Mouse (Mus musculus): ENCODE measurements around the gene Accsl. TPM values are rescaled to one million over a fixed set of nuclear protein-coding genes. Genes with fewer than 3 reads are reported as not detected.

Accsl gene
- total and polyA plus RNA-seq, 3 experiments: 0.30 to 0.63 TPM; not detected in 1

GRCm38 (mm10) chr2:93888366-93888765, 19.4 kb upstream of the Accsl start:
- no peaks in the 10 kb centered on the region for H3K36me3 ChIP-seq (replicated peaks in 1 of 2; ENCODE audit: control insufficient read depth in 1 of 2, insufficient read depth in 1 of 2, low read length in 1 of 2)
- H3K79me2 ChIP-seq (replicated peaks; ENCODE audit: control insufficient read depth, extremely low read depth, insufficient read depth, poor library complexity, severe bottlenecking): no peaks in the 10 kb centered on the region
- in situ Hi-C loops (cut with MboI; ENCODE audit: low pct_ligation_motif_present, low pct_unique_long_range_greater_than_20kb, low sequenced_read_pairs): no loop called here
- peaks cover 6 to 10% of the 10 kb centered on the region in 2 experiments; a peak in 2 of 4 replicates for H3K4me1 ChIP-seq (ENCODE audit: control insufficient read depth in 1 of 2, insufficient read depth in 2 of 2)
- H3K4me2 ChIP-seq (ENCODE audit: insufficient read depth, low read depth, poor library complexity, severe bottlenecking): no peak overlapping the region
- H3K9me3 ChIP-seq (replicated peaks; ENCODE audit: low read length): no peaks in the 10 kb centered on the region
- DNase-seq (ENCODE audit: extremely low read depth): no peak
- H3K9ac ChIP-seq (ENCODE audit: insufficient read depth, low read depth): no peak overlapping the region
- no peak for TF ChIP-seq CHD1 (IDR thresholded peaks at IDR 0.05; ENCODE audit: low read depth, low read length)
- dilution Hi-C loops (cut with MboI; ENCODE audit: extremely low pct_ligation_motif_present, extremely low pct_unique_long_range_greater_than_20kb, low sequenced_read_pairs): no loop called here
- no peaks in the 10 kb centered on the region for H3K27me3 ChIP-seq (replicated peaks)
- H3K4me3 ChIP-seq (replicated peaks in 1 of 3; ENCODE audit: low read depth in 2 of 3, low read length in 2 of 3, poor library complexity in 1 of 3): no peak overlapping the region
- H3K27ac ChIP-seq (ENCODE audit: insufficient read depth, low read depth): no peak overlapping the region

GRCm38 (mm10) chr2:93887273-93887672, 18.3 kb upstream of the Accsl start:
- Histone ChIP-seq H3K4me1 (ENCODE audit: control insufficient read depth in 1 of 2, insufficient read depth in 2 of 2) (peaks cover 6 to 14% of the 10 kb centered on the region in 2 experiments; a peak in 3 of 4 replicates), H3K9ac (ENCODE audit: insufficient read depth, low read depth) (no peak overlapping the region), H3K4me3 (replicated peaks in 1 of 3; ENCODE audit: low read depth in 2 of 3, low read length in 2 of 3, poor library complexity in 1 of 3) (no peak overlapping the region), H3K4me2 (ENCODE audit: insufficient read depth, low read depth, poor library complexity, severe bottlenecking) (no peak overlapping the region), H3K79me2 (replicated peaks; ENCODE audit: control insufficient read depth, extremely low read depth, insufficient read depth, poor library complexity, severe bottlenecking) (no peaks in the 10 kb centered on the region), H3K27ac (ENCODE audit: insufficient read depth, low read depth) (no peak overlapping the region), H3K36me3 (replicated peaks in 1 of 2; ENCODE audit: control insufficient read depth in 1 of 2, insufficient read depth in 1 of 2, low read length in 1 of 2) (no peaks in the 10 kb centered on the region), H3K27me3 (replicated peaks) (no peaks in the 10 kb centered on the region), H3K9me3 (replicated peaks; ENCODE audit: low read length) (no peaks in the 10 kb centered on the region)
- TF ChIP-seq ZC3H11A (IDR thresholded peaks at IDR 0.05; ENCODE audit: low read depth, low read length) (no peak), JUND (conservative IDR thresholded peaks at IDR 0.05; ENCODE audit: low read depth, low read length) (no peak), RAD21 (IDR thresholded peaks at IDR 0.05; ENCODE audit: low read depth, low read length) (no peak), USF1 (IDR thresholded peaks at IDR 0.05; ENCODE audit: low read depth, low read length) (no peak), EP300 (IDR thresholded peaks at IDR 0.05; ENCODE audit: low read length) (no peak), CHD2 (IDR thresholded peaks at IDR 0.05; ENCODE audit: low read length) (no peak), ZKSCAN1 (IDR thresholded peaks at IDR 0.05; ENCODE audit: borderline replicate concordance, low read depth, low read length) (no peak), MAZ (IDR thresholded peaks at IDR 0.05; ENCODE audit: low read depth, low read length) (no peak)
- in situ Hi-C loops (cut with MboI; ENCODE audit: low pct_ligation_motif_present, low pct_unique_long_range_greater_than_20kb, low sequenced_read_pairs): no loop called here
- no peak for DNase-seq (ENCODE audit: extremely low read depth)
- dilution Hi-C loops (cut with MboI; ENCODE audit: extremely low pct_ligation_motif_present, extremely low pct_unique_long_range_greater_than_20kb, low sequenced_read_pairs): no loop called here

- Histone ChIP-seq H3K4me3 (replicated peaks in 1 of 3; ENCODE audit: low read depth in 2 of 3, low read length in 2 of 3, poor library complexity in 1 of 3) (no peak overlapping the region), H3K9ac (ENCODE audit: insufficient read depth, low read depth) (no peak overlapping the region), H3K79me2 (replicated peaks; ENCODE audit: control insufficient read depth, extremely low read depth, insufficient read depth, poor library complexity, severe bottlenecking) (no peaks in the 10 kb centered on the region), H3K27me3 (replicated peaks) (no peaks in the 10 kb centered on the region), H3K4me1 (ENCODE audit: control insufficient read depth in 1 of 2, insufficient read depth in 2 of 2) (peaks cover 6 to 23% of the 10 kb centered on the region in 2 experiments; a peak in 3 of 4 replicates), H3K27ac (ENCODE audit: insufficient read depth, low read depth) (no peak overlapping the region), H3K36me3 (replicated peaks in 1 of 2; ENCODE audit: control insufficient read depth in 1 of 2, insufficient read depth in 1 of 2, low read length in 1 of 2) (no peaks in the 10 kb centered on the region), H3K9me3 (replicated peaks; ENCODE audit: low read length) (no peaks in the 10 kb centered on the region), H3K4me2 (ENCODE audit: insufficient read depth, low read depth, poor library complexity, severe bottlenecking) (no peak overlapping the region)
- DNase-seq (ENCODE audit: extremely low read depth): no peak
- TF ChIP-seq BHLHE40 (IDR thresholded peaks at IDR 0.05; ENCODE audit: low read depth, low read length): no peak
- TF ChIP-seq USF1 (IDR thresholded peaks at IDR 0.05; ENCODE audit: low read depth, low read length): no peak
- no peak for TF ChIP-seq ZMIZ1 (IDR thresholded peaks at IDR 0.05; ENCODE audit: low read depth, low read length)
- no peak for TF ChIP-seq ZKSCAN1 (IDR thresholded peaks at IDR 0.05; ENCODE audit: borderline replicate concordance, low read depth, low read length)
- TF ChIP-seq ZC3H11A (IDR thresholded peaks at IDR 0.05; ENCODE audit: low read depth, low read length): no peak
- TF ChIP-seq SMC3 (IDR thresholded peaks at IDR 0.05; ENCODE audit: low read depth, low read length): no peak
- no peak for TF ChIP-seq KAT2A (IDR thresholded peaks at IDR 0.05; ENCODE audit: insufficient replicate concordance, low read length)
- TF ChIP-seq MAZ (IDR thresholded peaks at IDR 0.05; ENCODE audit: low read depth, low read length): no peak
- no peak for TF ChIP-seq IRF4 (IDR thresholded peaks at IDR 0.05; ENCODE audit: low read depth, low read length)
- TF ChIP-seq MXI1 (IDR thresholded peaks at IDR 0.05; ENCODE audit: low read depth, low read length): no peak
- TF ChIP-seq HCFC1 (IDR thresholded peaks at IDR 0.05; ENCODE audit: low read depth, low read length): no peak
- no peak for TF ChIP-seq TBP (conservative IDR thresholded peaks at IDR 0.05; ENCODE audit: low read depth, low read length)
- in situ Hi-C loops (cut with MboI; ENCODE audit: low pct_ligation_motif_present, low pct_unique_long_range_greater_than_20kb, low sequenced_read_pairs) (no loop called here), dilution Hi-C loops (cut with MboI; ENCODE audit: extremely low pct_ligation_motif_present, extremely low pct_unique_long_range_greater_than_20kb, low sequenced_read_pairs) (no loop called here)
These were observed 17.2 kb upstream of the Accsl start for GRCm38 (mm10) chr2:93886013-93886794.
